Mouse (Mus musculus): ENCODE data around the gene Arl5b. TPM values are rescaled to one million over a fixed set of nuclear protein-coding genes. Genes with fewer than 3 reads are reported as not detected.

Gene Arl5b
- polyA plus RNA-seq (2012; rRNA removed) = 5.6 and 6.0 TPM in 2 replicates

GRCm38 (mm10) chr2:15049117-15049873 is at the start of gene Arl5b:
TSS of gene Arl5b (plus strand) at chr2:15049395.

GRCm38 (mm10) chr2:15054945-15055637 is 5.9 kb downstream of the Arl5b start, which contains the start of gene Nsun6:
TSS of gene Nsun6 (minus strand) at chr2:15055069.

Other genes with a start within 250 kb of the Arl5b start
- 1.7 TPM in 2 replicates for gene Nsun6, start 5.7 kb downstream of the Arl5b start, polyA plus RNA-seq (2012; rRNA removed)